Mouse (Mus musculus) forebrain, embryonic 16.5 days (tissue): ENCODE measurements around the gene St7. TPM values are rescaled to one million over a fixed set of nuclear protein-coding genes. Genes with fewer than 3 reads are reported as not detected.

Source experiments
- ATAC-seq: fragments of 200-750 bp; cut with Nextera tagmentation; 2 replicates; pipeline ENCODE4 v1.8.0; 2017; ENCODE audit warnings: mild to moderate bottlenecking, moderate library complexity
- H3K27ac ChIP-seq: fragments of 300-500 bp; sonication (generic); 2 replicates; pipeline ENCODE4 v1.5.1; 2014; ENCODE audit warnings: low read length, control low read depth
- H3K27me3 ChIP-seq: fragments of 300-500 bp; sonication (generic); replicated peaks from 2 replicates; pipeline ENCODE4 v1.6.1; 2014; ENCODE audit warnings: low read length; ENCODE audit not compliant: control insufficient read depth, insufficient read depth
- H3K36me3 ChIP-seq: fragments of 300-500 bp; sonication (generic); 2 replicates; pipeline ENCODE4 v1.6.1; 2014; ENCODE audit not compliant: control insufficient read depth, insufficient read depth
- H3K4me1 ChIP-seq: fragments of 300-500 bp; sonication (generic); replicated peaks from 2 replicates; pipeline ENCODE4 v1.6.1; 2014; ENCODE audit warnings: low read length; ENCODE audit not compliant: control insufficient read depth, insufficient read depth
- H3K4me2 ChIP-seq: fragments of 300-500 bp; sonication (generic); 2 replicates; pipeline ENCODE4 v1.6.1; 2014; ENCODE audit warnings: mild to moderate bottlenecking, low read length, control low read depth
- H3K4me3 ChIP-seq: fragments of 300-500 bp; sonication (generic); replicated peaks from 2 replicates; pipeline ENCODE4 v1.5.1; 2014; ENCODE audit warnings: mild to moderate bottlenecking, low read length, control low read depth
- H3K9ac ChIP-seq: fragments of 300-500 bp; sonication (generic); replicated peaks from 2 replicates; pipeline ENCODE4 v1.6.1; 2014; ENCODE audit warnings: low read depth, low read length, control low read depth
- H3K9me3 ChIP-seq: fragments of 300-500 bp; sonication (generic); 2 replicates; pipeline ENCODE4 v1.6.1; 2016; ENCODE audit warnings: low read length; ENCODE audit not compliant: control insufficient read depth
- WGBS: fragments of 180-500 bp; shearing (Covaris S2); extraction: QIAGEN DNeasy Blood & Tissue Kit; methylation state at CpG from one replicate; pipeline ENCODE4 v1.1.7; 2014; 5-methylcytosine and 5-hydroxymethylcytosine counted together
- polyA plus RNA-seq: library from polyadenylated mRNA; unstranded; fragments of >200 nt; fragmentation: Nextera tagmentation; extraction: Ambion mirVana; gene quantifications from 2 replicates; pipeline ENCODE4 v1.2.1, GENCODE M21; 2015

St7 gene
- polyA plus RNA-seq, 1 experiment from 2014 or later = 68.0 TPM

DNA sequence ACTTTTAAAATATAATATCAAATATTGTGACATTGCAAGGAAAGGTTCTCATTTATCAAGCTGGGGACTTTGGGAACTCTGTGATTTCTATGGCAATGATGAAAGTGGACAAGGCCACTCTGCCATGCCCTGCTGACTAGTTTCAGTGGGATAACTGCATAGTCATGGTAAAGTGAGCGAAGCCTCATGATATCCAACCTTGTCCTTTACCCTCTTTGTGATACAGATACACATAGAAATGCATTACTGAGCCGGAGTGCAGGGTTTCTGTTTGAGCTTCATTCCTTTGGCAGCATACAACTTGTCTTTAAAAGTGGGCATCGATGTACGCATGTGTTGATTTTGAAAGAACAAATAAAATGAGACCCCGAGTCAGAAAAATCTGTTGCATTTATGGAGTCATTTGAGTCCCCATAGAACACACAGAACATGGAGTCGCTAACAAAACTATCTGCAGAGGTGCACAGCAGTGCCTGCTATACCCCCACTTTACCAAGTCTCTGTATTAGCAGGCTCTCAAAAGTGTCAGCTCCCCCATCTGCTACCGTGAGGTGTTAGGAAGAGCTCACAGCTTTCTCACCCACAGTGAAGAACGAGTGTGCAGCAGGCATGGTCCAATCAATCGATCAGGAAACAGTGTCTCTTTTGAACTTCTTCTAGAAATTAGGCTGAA, 77.4 kb downstream of the St7 start:
- no peaks in the 10 kb centered on the region for H3K36me3 ChIP-seq
- WGBS = 62% methylated on average over 9 of the region's 9 CpGs
- H3K27ac ChIP-seq = no peak overlapping the region; the same call in 1 of the 2 replicates
- H3K4me3 ChIP-seq = no peak overlapping the region
- peak overlapping the region; percentile 11; the same call in 1 of the 2 replicates for H3K4me2 ChIP-seq
- H3K9ac ChIP-seq = no peak overlapping the region
- peaks cover 28% of the 10 kb centered on the region for H3K4me1 ChIP-seq
- H3K27me3 ChIP-seq = no peaks in the 10 kb centered on the region
- ATAC-seq = peak; percentile 58; the same call in 1 of the 2 replicates
- H3K9me3 ChIP-seq = no peaks in the 10 kb centered on the region

DNA sequence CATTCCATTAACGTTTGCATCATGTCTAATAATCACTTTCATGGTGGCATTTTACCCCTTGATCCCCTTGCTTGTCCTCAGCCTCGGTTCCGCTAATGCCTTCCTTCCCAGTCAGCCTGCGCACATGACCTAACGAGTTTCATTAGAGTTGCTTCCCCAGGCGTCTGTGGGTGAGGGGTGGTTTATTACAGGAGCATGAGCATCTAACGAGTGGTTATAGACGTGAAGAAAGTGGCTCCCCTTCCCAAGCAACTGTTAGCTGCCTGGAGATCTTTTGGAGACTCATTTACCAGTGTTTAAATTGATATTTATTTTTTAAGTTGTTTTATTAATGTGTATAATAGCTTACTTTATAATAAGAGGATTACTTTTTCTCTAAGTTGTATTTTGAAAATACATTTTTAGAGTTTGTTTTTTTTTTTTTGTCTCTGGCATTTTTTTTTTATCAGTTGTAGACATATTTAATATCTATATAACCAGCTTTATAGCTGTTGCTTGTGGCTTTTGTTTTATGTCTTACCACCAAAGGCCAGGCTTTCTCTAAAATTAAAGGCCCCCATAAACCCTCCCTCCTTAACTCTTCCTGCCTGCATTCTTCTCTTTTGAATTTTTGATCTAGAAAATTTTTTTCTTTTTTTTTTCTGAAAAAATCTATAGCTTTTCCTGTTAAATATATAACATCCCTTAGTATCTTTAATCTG, 78.1 kb downstream of the St7 start:
- H3K4me1 ChIP-seq = peaks cover 27% of the 10 kb centered on the region
- 11% methylated on average over 8 of the region's 8 CpGs for WGBS
- no peak overlapping the region for H3K4me2 ChIP-seq
- H3K36me3 ChIP-seq = no peaks in the 10 kb centered on the region
- H3K27me3 ChIP-seq = no peaks in the 10 kb centered on the region
- ATAC-seq = peak; percentile 41
- no peak overlapping the region for H3K4me3 ChIP-seq
- H3K9ac ChIP-seq = no peak overlapping the region
- H3K9me3 ChIP-seq = no peaks in the 10 kb centered on the region
- no peak overlapping the region; the same call in 1 of the 2 replicates for H3K27ac ChIP-seq

DNA sequence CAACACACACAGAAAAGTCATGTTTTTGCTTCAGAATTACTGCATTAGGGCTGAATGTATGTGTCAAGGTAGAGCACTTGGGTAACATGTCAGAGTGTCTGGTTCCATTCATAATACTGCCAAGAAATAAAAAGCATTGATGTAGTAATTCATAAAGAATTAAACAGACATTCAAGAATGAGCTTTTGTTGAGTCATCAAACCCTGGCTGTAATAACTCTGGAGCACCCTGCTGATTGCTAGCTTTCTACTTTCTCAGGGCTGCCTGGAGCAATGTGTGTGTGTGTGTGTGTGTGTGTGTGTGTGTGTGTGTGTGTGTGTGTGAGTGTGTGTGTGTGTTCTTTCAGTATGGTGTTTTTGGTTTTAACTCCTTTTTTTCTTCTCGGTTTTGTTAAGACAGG, 78.7 kb downstream of the St7 start:
- ATAC-seq = peak; percentile 27; the same call in 1 of the 2 replicates
- Histone ChIP-seq H3K4me2 (no peak overlapping the region), H3K9ac (no peak overlapping the region), H3K4me3 (no peak overlapping the region), H3K4me1 (peaks cover 28% of the 10 kb centered on the region), H3K9me3 (no peaks in the 10 kb centered on the region), H3K36me3 (no peaks in the 10 kb centered on the region), H3K27ac (no peak overlapping the region), H3K27me3 (no peaks in the 10 kb centered on the region)
- WGBS = 19% methylated on average over 1 of the region's 1 CpGs

DNA sequence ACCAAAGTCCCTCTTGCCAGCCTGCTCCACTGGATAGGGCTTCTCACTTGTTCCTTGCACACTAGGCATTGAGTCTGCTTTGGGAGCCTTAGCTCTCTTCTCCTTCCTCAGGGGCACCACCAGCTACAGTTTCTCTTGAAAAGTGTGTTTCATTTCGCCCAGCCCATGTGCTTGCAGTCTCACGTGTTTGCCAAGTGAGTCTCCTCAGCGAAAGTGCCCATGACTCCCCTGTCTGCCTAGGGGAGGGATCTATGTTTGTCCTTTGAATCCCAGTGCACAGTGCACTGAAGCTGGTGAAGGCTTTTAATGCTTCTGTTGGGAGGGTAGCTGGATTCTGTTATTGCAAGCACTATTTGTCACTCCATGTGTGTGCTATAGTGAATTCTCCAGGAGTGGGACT, 79.8 kb downstream of the St7 start:
- Histone ChIP-seq H3K27me3 (no peaks in the 10 kb centered on the region), H3K4me2 (no peak overlapping the region), H3K9ac (no peak overlapping the region), H3K4me3 (no peak overlapping the region), H3K36me3 (no peaks in the 10 kb centered on the region), H3K4me1 (peaks cover 31% of the 10 kb centered on the region), H3K27ac (no peak overlapping the region), H3K9me3 (no peaks in the 10 kb centered on the region)
- ATAC-seq = 0 out of 2 replicates have a peak, but pooled peaks have one; percentile 1
- WGBS = 72% methylated on average over 3 of the region's 3 CpGs

DNA sequence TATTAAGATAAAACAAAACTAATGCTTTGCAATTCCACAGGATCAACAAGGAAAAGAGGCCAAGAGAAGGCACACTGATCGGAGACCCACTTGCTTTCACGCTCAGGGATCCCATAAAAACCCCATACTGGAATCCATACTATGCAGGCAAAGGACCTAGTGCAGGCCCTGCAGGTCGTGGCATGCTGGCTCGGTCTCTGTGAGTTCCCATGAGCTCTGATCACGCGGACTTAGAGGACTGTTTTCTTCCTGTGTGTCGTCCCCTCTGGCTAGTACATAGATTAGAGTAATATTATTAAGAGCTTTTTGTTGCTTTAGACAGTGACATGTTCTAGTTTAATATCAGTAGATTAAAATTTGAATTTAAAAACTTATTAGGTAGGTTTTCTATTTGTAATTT, 83.3 kb downstream of the St7 start:
- ATAC-seq = no peak
- Histone ChIP-seq H3K36me3 (no peaks in the 10 kb centered on the region), H3K4me2 (no peak overlapping the region), H3K9ac (no peak overlapping the region), H3K27ac (no peak overlapping the region), H3K27me3 (no peaks in the 10 kb centered on the region), H3K4me1 (peaks cover 21% of the 10 kb centered on the region), H3K4me3 (no peak overlapping the region), H3K9me3 (no peaks in the 10 kb centered on the region)
- 75% methylated on average over 7 of the region's 7 CpGs for WGBS

DNA sequence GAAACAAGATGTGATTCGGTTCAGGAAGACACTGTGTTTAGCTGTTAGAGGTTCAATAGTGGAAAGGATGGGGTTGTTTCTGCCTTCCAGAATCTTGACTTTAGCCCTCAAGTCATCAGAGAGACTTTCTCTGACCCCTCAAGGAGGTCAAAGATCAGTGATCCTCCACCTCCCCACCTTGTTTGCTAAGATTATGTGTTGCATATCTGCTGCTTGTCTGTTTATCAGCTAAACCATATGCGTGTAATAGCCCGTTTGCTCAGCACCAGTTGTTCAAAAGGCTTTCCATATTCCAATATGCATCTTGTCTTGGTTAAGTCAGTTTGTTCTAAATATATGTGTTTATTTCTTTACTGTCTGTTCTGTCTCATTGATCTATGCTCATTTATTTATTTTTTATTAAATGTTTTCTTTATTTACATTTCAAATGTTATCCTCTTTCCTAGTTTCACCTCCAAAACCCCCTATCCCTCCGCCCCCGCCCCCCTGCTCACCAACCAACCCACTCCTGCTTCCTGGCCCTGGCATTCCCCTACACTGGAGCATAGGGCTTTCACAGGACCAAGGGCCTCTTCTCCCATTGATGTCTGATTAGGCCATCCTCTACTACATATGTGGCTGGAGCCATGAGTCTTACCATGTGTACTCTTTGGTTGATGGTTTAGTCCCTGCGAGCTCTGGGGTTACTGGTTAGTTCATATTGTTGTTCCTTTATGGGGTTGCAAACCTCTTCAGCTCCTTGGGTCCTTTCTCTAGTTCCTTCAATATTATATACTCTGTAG, 84.5 kb downstream of the St7 start:
- WGBS = 94% methylated on average over 6 of the region's 6 CpGs
- ATAC-seq = no peak
- Histone ChIP-seq H3K27me3 (no peaks in the 10 kb centered on the region), H3K4me2 (no peak overlapping the region), H3K4me1 (peaks cover 21% of the 10 kb centered on the region), H3K4me3 (no peak overlapping the region), H3K27ac (no peak overlapping the region), H3K9ac (no peak overlapping the region), H3K9me3 (no peaks in the 10 kb centered on the region), H3K36me3 (no peaks in the 10 kb centered on the region)

DNA sequence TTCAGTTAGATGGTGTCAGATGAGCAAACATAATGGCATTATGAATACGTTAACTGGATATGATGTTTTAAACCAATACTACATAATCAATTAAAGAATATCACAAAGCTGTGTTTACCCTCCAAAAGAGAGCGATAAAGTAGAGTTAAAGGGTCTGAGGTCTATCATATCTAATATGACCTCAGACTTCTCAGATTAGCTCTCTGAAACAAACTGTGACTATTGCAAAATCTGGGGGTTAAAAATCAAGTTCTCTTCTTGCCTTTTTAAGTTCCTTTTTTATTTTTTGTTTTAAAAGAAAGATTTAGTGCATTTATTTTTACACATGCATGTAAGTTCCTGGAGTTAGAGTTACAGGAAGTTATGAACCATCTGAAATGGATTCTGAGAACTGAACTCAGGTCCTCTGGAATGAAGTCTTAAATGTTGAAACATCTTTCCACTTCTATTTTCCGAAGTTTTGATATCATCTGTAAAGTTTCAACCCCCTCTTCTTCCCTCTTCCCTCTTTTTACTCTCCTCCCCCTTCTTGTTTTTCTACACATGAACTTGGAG, 86.0 kb downstream of the St7 start:
- 96% methylated on average over 3 of the region's 3 CpGs for WGBS
- H3K4me1 ChIP-seq = peaks cover 20% of the 10 kb centered on the region
- H3K36me3 ChIP-seq = no peaks in the 10 kb centered on the region
- H3K4me2 ChIP-seq = no peak overlapping the region
- no peaks in the 10 kb centered on the region for H3K9me3 ChIP-seq
- H3K27me3 ChIP-seq = no peaks in the 10 kb centered on the region
- H3K9ac ChIP-seq = no peak overlapping the region
- no peak overlapping the region for H3K27ac ChIP-seq
- ATAC-seq = no peak
- H3K4me3 ChIP-seq = no peak overlapping the region

DNA sequence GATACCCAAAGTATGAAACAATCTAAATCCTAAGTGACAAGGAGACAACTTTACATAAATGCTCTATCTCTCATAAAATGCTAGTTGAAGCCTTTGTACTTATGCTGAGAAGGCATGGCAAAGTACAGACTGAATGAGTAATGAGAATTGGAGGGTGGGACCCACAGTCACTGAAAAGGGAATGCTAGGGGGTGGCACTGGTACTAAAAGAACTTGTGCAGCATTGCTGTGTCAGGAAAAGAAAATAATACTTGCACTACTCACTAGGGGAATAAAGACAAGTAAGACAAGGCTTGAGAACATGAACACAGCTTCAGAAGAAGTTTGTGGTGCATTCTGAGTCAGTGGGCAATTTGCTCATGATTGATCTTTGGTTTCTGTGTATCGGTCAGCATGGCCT, 90.8 kb downstream of the St7 start:
- peaks cover 8% of the 10 kb centered on the region; the same call in 1 of the 2 replicates for H3K4me1 ChIP-seq
- no peaks in the 10 kb centered on the region for H3K27me3 ChIP-seq
- no peaks in the 10 kb centered on the region for H3K36me3 ChIP-seq
- no peak overlapping the region for H3K9ac ChIP-seq
- no peak overlapping the region for H3K4me2 ChIP-seq
- WGBS = 84% methylated on average over 1 of the region's 1 CpGs
- H3K27ac ChIP-seq = no peak overlapping the region
- no peak for ATAC-seq
- no peak overlapping the region for H3K4me3 ChIP-seq
- no peaks in the 10 kb centered on the region for H3K9me3 ChIP-seq

DNA sequence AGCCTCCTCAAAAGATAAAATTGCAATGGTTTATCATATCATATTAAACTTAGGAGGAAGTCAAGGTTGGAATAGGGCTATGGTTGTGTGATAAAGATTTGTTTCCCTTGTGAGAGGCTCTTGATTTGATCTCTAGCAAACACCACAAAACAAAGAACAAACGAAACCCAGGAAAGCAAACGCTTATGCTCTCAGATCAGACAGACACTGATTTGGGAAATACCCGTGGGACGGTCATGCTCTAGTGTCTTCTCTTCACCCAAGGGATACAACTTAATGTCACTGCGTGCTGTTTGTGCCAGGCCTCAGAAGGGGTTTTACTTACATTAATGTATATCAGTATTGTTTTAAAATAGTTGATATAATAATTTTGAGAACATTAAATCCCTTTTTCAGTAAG, 91.8 kb downstream of the St7 start:
- H3K27me3 ChIP-seq = no peaks in the 10 kb centered on the region
- no peaks in the 10 kb centered on the region for H3K36me3 ChIP-seq
- WGBS = 90% methylated on average over 5 of the region's 5 CpGs
- no peak overlapping the region for H3K9ac ChIP-seq
- no peaks in the 10 kb centered on the region for H3K9me3 ChIP-seq
- no peak for ATAC-seq
- peaks cover 8% of the 10 kb centered on the region; the same call in 1 of the 2 replicates for H3K4me1 ChIP-seq
- H3K4me2 ChIP-seq = no peak overlapping the region
- no peak overlapping the region for H3K4me3 ChIP-seq
- H3K27ac ChIP-seq = no peak overlapping the region
